Mouse (Mus musculus) spleen, adult 2 months (tissue): ENCODE results near the gene Ell. TPM values are rescaled to one million over a fixed set of nuclear protein-coding genes. Genes with fewer than 3 reads are reported as not detected.

Source experiments
- DNase-seq, 2 experiments: peaks; one replicate each; pipeline versions ENCODE4 v3.0.0 to v3.0.0-alpha.2; 2012 to 2021; ENCODE audit warnings: low spot score in 2 of 2, low read depth in 1 of 2
- H3K27ac ChIP-seq: fragments of 200-500 bp; 2 replicates; pipeline ENCODE4 v1.5.1; 2012; ENCODE audit warnings: low read length, inconsistent platforms; ENCODE audit not compliant: insufficient read depth
- H3K27me3 ChIP-seq: fragments of 200-500 bp; 2 replicates; pipeline ENCODE4 v1.6.1; 2012; ENCODE audit warnings: mild to moderate bottlenecking, moderate library complexity, low read length, inconsistent platforms; ENCODE audit not compliant: control insufficient read depth, insufficient read depth
- H3K36me3 ChIP-seq: fragments of 200-500 bp; 2 replicates; pipeline ENCODE4 v1.6.1; 2012; ENCODE audit warnings: mild to moderate bottlenecking, low read length, inconsistent platforms; ENCODE audit not compliant: control insufficient read depth, insufficient read depth
- H3K4me1 ChIP-seq: fragments of 200-500 bp; 2 replicates; pipeline ENCODE4 v1.6.1; 2011; ENCODE audit warnings: inconsistent platforms; ENCODE audit not compliant: control insufficient read depth, insufficient read depth, insufficient read length
- H3K4me3 ChIP-seq: fragments of 200-500 bp; 2 replicates; pipeline ENCODE4 v1.5.1; 2011; ENCODE audit warnings: mild to moderate bottlenecking, inconsistent platforms; ENCODE audit not compliant: insufficient read depth, insufficient read length; ENCODE audit errors: extremely low read depth
- CTCF ChIP-seq: fragments of 200-500 bp; IDR thresholded peaks from 2 replicates; pipeline ENCODE4 v1.5.1; 2011; ENCODE audit warnings: mild to moderate bottlenecking, inconsistent platforms; ENCODE audit not compliant: insufficient read depth, insufficient read length, insufficient replicate concordance; ENCODE audit errors: extremely low read depth
- POLR2A ChIP-seq: fragments of 200-500 bp; IDR thresholded peaks from 2 replicates; pipeline ENCODE4 v1.6.1; 2011; ENCODE audit warnings: low read depth, low read length, inconsistent platforms
- WGBS: fragments of 180-500 bp; shearing (Covaris S2); methylation state at CpG from one replicate; pipeline ENCODE4 v1.1.7; 2018; 5-methylcytosine and 5-hydroxymethylcytosine counted together
- polyA plus RNA-seq: library from polyadenylated mRNA; depleted of rRNA; stranded (reverse); fragments of >200 nt; gene quantifications from 2 replicates; pipeline ENCODE4 v1.2.3, GENCODE M21; 2012

Gene Ell
- polyA plus RNA-seq, 1 experiment = 21.3 TPM

- peaks cover 10% of the 10 kb centered on the region for H3K36me3 ChIP-seq
- peak in 1 of 2 experiments; percentile 53 for DNase-seq
- peaks cover 13% of the 10 kb centered on the region; the same call in 1 of the 2 replicates for H3K4me1 ChIP-seq
Measured at GRCm38 (mm10) chr8:70538024-70538579, 1.2 kb upstream of the Ell start.

GRCm38 (mm10) chr8:70538633-70539076 lies 602 bp upstream of the Ell start:
- Histone ChIP-seq H3K4me3 (peak overlapping the region; percentile 90), H3K27ac (peak overlapping the region; percentile 91), H3K36me3 (peaks cover 10% of the 10 kb centered on the region), H3K4me1 (peaks cover 13% of the 10 kb centered on the region; the same call in 1 of the 2 replicates), H3K27me3 (no peaks in the 10 kb centered on the region)
- peak; percentile 96 to 99 for DNase-seq
- TF ChIP-seq CTCF (no peak), POLR2A (no peak)
- WGBS = 1% methylated on average over 32 of the region's 32 CpGs

More at GRCm38 (mm10) chr8:70538024-70538579, 1.2 kb upstream of the Ell start:
- no peak for TF ChIP-seq POLR2A
- TF ChIP-seq CTCF = no peak
- peak overlapping the region; percentile 74 for H3K27ac ChIP-seq
- peak overlapping the region; percentile 67 for H3K4me3 ChIP-seq
- no peaks in the 10 kb centered on the region for H3K27me3 ChIP-seq
- WGBS = 21% methylated on average over 24 of the region's 24 CpGs

GRCm38 (mm10) chr8:70540013-70540506 lies 803 bp downstream of the Ell start:
- no peak for DNase-seq
- Histone ChIP-seq H3K4me1 (peaks cover 13% of the 10 kb centered on the region; the same call in 1 of the 2 replicates), H3K27me3 (no peaks in the 10 kb centered on the region), H3K27ac (peak overlapping the region; percentile 85), H3K36me3 (no peaks in the 10 kb centered on the region; the same call in 1 of the 2 replicates), H3K4me3 (peak overlapping the region; percentile 90)
- TF ChIP-seq CTCF (no peak), POLR2A (no peak)
- 2% methylated on average over 4 of the region's 4 CpGs for WGBS

- Histone ChIP-seq H3K36me3 (no peaks in the 10 kb centered on the region), H3K4me3 (peak overlapping the region; percentile 90), H3K4me1 (peaks cover 13% of the 10 kb centered on the region; the same call in 1 of the 2 replicates), H3K27me3 (no peaks in the 10 kb centered on the region), H3K27ac (no peak overlapping the region)
- DNase-seq = no peak
- WGBS = 18% methylated on average over 7 of the region's 7 CpGs
- TF ChIP-seq POLR2A (no peak), CTCF (no peak)
Measured at GRCm38 (mm10) chr8:70540507-70541071, 1.3 kb downstream of the Ell start.

GRCm38 (mm10) chr8:70541081-70541480 lies 1.8 kb downstream of the Ell start:
- WGBS = 55% methylated on average over 5 of the region's 5 CpGs
- Histone ChIP-seq H3K27ac (no peak overlapping the region), H3K36me3 (no peaks in the 10 kb centered on the region), H3K4me3 (no peak overlapping the region), H3K4me1 (peaks cover 13% of the 10 kb centered on the region; the same call in 1 of the 2 replicates), H3K27me3 (no peaks in the 10 kb centered on the region)
- TF ChIP-seq POLR2A = no peak
- no peak for TF ChIP-seq CTCF
- DNase-seq = no peak

- no peaks in the 10 kb centered on the region for H3K36me3 ChIP-seq
- no peak overlapping the region for H3K4me3 ChIP-seq
- 74% methylated on average over 6 of the region's 6 CpGs for WGBS
- DNase-seq = no peak
- peak overlapping the region; percentile 47 for H3K27ac ChIP-seq
- TF ChIP-seq POLR2A (no peak), CTCF (no peak)
- H3K4me1 ChIP-seq = peaks cover 8% of the 10 kb centered on the region; the same call in 1 of the 2 replicates
- no peaks in the 10 kb centered on the region for H3K27me3 ChIP-seq
Measured at GRCm38 (mm10) chr8:70544200-70544687, 5.0 kb downstream of the Ell start.

GRCm38 (mm10) chr8:70546412-70546811 lies 7.2 kb downstream of the Ell start:
- H3K4me1 ChIP-seq = no peaks in the 10 kb centered on the region
- no peaks in the 10 kb centered on the region for H3K36me3 ChIP-seq
- H3K4me3 ChIP-seq = no peak overlapping the region
- no peaks in the 10 kb centered on the region for H3K27me3 ChIP-seq
- TF ChIP-seq CTCF (no peak), POLR2A (no peak)
- DNase-seq = no peak
- 60% methylated on average over 4 of the region's 4 CpGs for WGBS
- no peak overlapping the region for H3K27ac ChIP-seq
